Mouse (Mus musculus) C2C12 (cell line): Measurements from ENCODE around the gene Tbc1d1.

Experiments
- CEBPB ChIP-seq: IDR thresholded peaks from one replicate; pipeline ENCODE4 v1.6.1; 2011; ENCODE audit warnings: low read depth, mild to moderate bottlenecking, control low read depth, moderate library complexity
- CTCF ChIP-seq: IDR thresholded peaks from one replicate; pipeline ENCODE4 v1.5.1; 2011; ENCODE audit not compliant: control insufficient read depth, insufficient read depth, insufficient read length
- MAX ChIP-seq: IDR thresholded peaks from one replicate; pipeline ENCODE4 v1.6.1; 2011; ENCODE audit warnings: mild to moderate bottlenecking, control low read depth
- MYOD1 ChIP-seq: IDR thresholded peaks from one replicate; pipeline ENCODE4 v1.6.1; 2011; ENCODE audit warnings: low read depth; ENCODE audit not compliant: control insufficient read depth, insufficient read length
- MYOG ChIP-seq: IDR thresholded peaks from one replicate; pipeline ENCODE4 v1.6.1; 2011; ENCODE audit not compliant: control insufficient read depth, insufficient read length; ENCODE audit errors: extremely low read depth
- USF1 ChIP-seq: IDR thresholded peaks from one replicate; pipeline ENCODE4 v1.6.1; 2011; ENCODE audit warnings: low read depth, mild to moderate bottlenecking, control low read depth, moderate library complexity

- TF ChIP-seq CTCF (no peak), MAX (no peak), USF1 (no peak), CEBPB (no peak), MYOG (no peak), MYOD1 (no peak)
These were observed 129.7 kb downstream of the Tbc1d1 start for GRCm38 (mm10) chr5:64285851-64286250.
